Mouse (Mus musculus): Measurements from ENCODE around the gene Gm9821. TPM values are rescaled to one million over a fixed set of nuclear protein-coding genes. Genes with fewer than 3 reads are reported as not detected.
A peak's percentile ranks its signal among the peaks of the same experiment; 100 is the strongest.

Gm9821 gene
- polyA plus RNA-seq, 1 experiment from 2014 or later, result 2.8 TPM

DNA sequence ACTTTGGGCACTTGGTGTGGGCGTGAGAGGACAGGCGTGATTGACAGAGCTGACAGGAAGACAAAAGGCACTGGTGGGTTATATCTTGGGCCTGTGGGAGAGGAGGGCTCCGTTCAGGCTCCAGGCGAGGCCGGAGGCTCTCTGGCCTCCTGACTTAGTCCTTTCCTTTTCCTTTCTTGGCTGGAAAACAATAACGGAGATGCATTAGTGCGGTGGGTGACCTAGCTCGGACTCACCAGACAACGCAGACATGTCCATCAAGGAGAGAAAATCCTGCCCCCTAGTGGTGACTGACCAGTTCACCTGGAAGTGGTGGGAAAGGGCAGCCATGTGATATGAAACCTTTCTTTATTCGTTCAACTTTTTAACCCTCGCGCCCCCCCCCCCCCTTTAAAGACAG lies 15.6 kb upstream of the Gm9821 start:
- Histone ChIP-seq H3K36me3 (ENCODE audit: control insufficient read depth, insufficient read depth, low read length) (peaks cover 8% of the 10 kb centered on the region; the same call in 1 of the 2 replicates), H3K4me1 (ENCODE audit: control insufficient read depth, insufficient read depth, low read length) (peaks cover 33% of the 10 kb centered on the region), H3K4me3 (ENCODE audit: low read depth, low read length) (peak overlapping the region; percentile 67), H3K4me2 (peak overlapping the region; percentile 83), H3K27ac (ENCODE audit: low read depth, low read length) (peak overlapping the region; percentile 96; the same call in 1 of the 2 replicates), H3K9ac (ENCODE audit: low read depth, low read length) (peak overlapping the region; percentile 90; the same call in 1 of the 2 replicates), H3K27me3 (ENCODE audit: control insufficient read depth, insufficient read depth, low read length) (peaks cover 4% of the 10 kb centered on the region), H3K9me3 (replicated peaks; ENCODE audit: control insufficient read depth, low read length) (no peaks in the 10 kb centered on the region)
- 8% methylated on average over 12 of the region's 12 CpGs for WGBS (ENCODE audit: insufficient replicate concordance)
- ATAC-seq (replicated peaks; ENCODE audit: insufficient number of reproducible peaks, low FRiP score, low TSS enrichment), result no peak

DNA sequence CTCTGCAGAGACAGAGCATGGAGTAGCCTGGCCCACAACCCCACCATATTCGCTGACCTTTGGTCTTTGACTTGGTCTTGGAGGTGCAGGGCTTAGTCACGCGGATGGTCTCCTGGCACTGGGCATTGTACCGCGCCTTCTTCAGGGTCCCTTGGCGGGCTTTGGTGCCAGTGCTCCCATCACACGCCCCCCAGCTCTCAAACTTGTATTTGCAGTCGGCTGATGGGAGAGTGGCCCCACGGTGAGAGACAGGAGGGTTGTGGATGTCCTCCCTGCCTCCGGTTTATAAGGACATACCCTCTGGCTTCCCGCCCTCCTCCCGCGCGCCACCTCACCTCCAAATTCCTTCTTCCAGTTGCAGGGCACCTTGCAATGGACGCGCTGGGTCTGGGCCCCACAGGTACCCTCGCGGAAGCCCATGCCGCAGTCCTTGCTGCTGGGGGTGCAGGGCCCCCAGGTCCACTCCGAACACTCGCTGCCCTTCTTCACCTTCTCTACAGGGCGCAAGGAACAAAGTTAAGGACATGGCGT lies 14.7 kb upstream of the Gm9821 start:
- Histone ChIP-seq H3K9ac (ENCODE audit: low read depth, low read length) (peak overlapping the region; percentile 90), H3K27ac (ENCODE audit: low read depth, low read length) (peak overlapping the region; percentile 96), H3K4me3 (ENCODE audit: low read depth, low read length) (peak overlapping the region; percentile 67), H3K36me3 (ENCODE audit: control insufficient read depth, insufficient read depth, low read length) (peaks cover 16% of the 10 kb centered on the region; the same call in 1 of the 2 replicates), H3K4me2 (peak overlapping the region; percentile 83), H3K4me1 (ENCODE audit: control insufficient read depth, insufficient read depth, low read length) (peaks cover 34% of the 10 kb centered on the region), H3K27me3 (ENCODE audit: control insufficient read depth, insufficient read depth, low read length) (peaks cover 4% of the 10 kb centered on the region), H3K9me3 (replicated peaks; ENCODE audit: control insufficient read depth, low read length) (no peaks in the 10 kb centered on the region)
- WGBS (ENCODE audit: insufficient replicate concordance), result under 1% methylated on average over 23 of the region's 23 CpGs
- ATAC-seq (replicated peaks; ENCODE audit: insufficient number of reproducible peaks, low FRiP score, low TSS enrichment), result no peak

DNA sequence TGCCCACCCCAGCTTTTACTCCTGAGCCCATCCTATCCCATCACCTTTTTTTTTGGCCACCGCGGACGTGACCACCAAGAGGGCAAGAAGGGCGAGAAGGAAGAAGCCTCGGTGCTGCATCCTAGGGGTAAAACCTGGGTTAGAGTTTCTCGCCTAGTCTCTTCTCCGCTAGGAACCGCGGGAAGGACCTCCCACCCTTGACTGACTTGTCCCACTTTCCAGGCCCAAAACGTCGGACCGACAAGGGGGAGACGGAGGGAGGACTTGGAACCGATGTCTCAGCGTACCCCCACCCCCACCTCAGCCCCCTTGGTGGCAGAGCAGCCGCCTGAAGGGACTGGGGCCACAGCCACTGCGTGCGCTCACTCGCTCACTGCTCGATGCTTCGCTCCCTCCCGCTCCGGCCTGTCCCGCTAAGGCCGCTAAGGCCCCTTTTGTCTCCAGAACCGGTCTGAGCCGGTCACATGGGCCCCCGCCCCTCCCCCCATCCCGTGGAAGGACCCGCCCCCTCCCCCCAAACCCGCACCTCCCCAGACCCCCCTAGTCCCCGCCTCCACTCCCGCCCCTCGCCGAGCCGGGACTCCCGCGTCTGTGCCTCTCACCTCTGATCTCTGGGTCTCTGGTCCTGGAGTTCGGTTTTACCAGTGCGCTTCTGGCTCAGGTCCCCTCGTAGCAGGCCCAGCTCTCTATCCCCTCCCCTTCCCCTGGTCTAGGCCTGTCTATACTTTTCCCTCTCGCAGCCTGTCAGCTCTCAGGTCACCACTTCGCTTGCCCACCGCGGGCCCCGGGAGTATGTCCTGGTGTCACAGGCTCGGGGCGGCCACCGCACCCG lies 14.0 kb upstream of the Gm9821 start:
- Histone ChIP-seq H3K9me3 (replicated peaks; ENCODE audit: control insufficient read depth, low read length) (no peaks in the 10 kb centered on the region), H3K4me1 (ENCODE audit: control insufficient read depth, insufficient read depth, low read length) (peaks cover 34% of the 10 kb centered on the region), H3K36me3 (ENCODE audit: control insufficient read depth, insufficient read depth, low read length) (peaks cover 18% of the 10 kb centered on the region; the same call in 1 of the 2 replicates), H3K27ac (ENCODE audit: low read depth, low read length) (peak overlapping the region; percentile 96), H3K4me3 (ENCODE audit: low read depth, low read length) (peak overlapping the region; percentile 67), H3K27me3 (ENCODE audit: control insufficient read depth, insufficient read depth, low read length) (peaks cover 4% of the 10 kb centered on the region; the same call in 1 of the 2 replicates), H3K9ac (ENCODE audit: low read depth, low read length) (peak overlapping the region; percentile 90), H3K4me2 (peak overlapping the region; percentile 83)
- WGBS (ENCODE audit: insufficient replicate concordance), result 1% methylated on average over 43 of the region's 50 CpGs
- peak; percentile 54 for ATAC-seq (replicated peaks; ENCODE audit: insufficient number of reproducible peaks, low FRiP score, low TSS enrichment)

DNA sequence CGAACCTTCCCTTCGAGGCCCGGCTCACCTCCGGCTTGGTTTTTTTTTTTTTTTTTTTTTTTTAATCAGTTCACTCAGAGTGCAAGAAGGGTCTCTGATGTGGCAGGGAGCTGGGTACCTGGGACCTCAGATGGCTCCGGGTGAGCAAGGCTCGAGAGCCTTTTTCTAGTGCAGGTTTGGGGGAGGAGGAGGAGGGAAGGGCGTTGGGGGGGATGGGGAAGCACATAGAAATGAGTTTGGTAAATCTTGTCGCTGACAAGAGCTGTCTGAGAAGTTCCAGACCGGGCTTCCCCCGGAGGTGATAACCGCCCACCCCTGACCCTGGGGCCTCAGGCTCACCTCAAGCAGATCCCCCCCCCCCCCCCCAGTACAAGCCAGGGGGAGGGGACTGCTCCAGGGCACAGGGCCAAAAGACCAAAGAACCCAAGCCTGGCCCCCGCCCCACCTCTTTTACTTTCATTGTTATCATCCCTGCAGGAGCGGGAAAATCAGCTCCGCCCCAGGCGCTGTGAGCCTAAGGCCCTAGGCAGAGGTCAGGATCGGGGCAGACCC lies 13.3 kb upstream of the Gm9821 start, which contains the start of gene Mdk:
Mdk (minus strand) TSS at position 138 of the 552 bp plus-strand sequence.
- WGBS (ENCODE audit: insufficient replicate concordance), result under 1% methylated on average over 16 of the region's 16 CpGs
- H3K9me3 ChIP-seq (replicated peaks; ENCODE audit: control insufficient read depth, low read length), result no peaks in the 10 kb centered on the region
- ATAC-seq (replicated peaks; ENCODE audit: insufficient number of reproducible peaks, low FRiP score, low TSS enrichment), result peak; percentile 43
- H3K27ac ChIP-seq (ENCODE audit: low read depth, low read length), result peak within 1 kb of the TSS; percentile 96
- peaks cover 24% of the 10 kb centered on the region for H3K36me3 ChIP-seq (ENCODE audit: control insufficient read depth, insufficient read depth, low read length)
- peaks cover 4% of the 10 kb centered on the region; the same call in 1 of the 2 replicates for H3K27me3 ChIP-seq (ENCODE audit: control insufficient read depth, insufficient read depth, low read length)
- H3K4me2 ChIP-seq, result peak within 1 kb of the TSS; percentile 83
- peaks cover 34% of the 10 kb centered on the region for H3K4me1 ChIP-seq (ENCODE audit: control insufficient read depth, insufficient read depth, low read length)
- H3K9ac ChIP-seq (ENCODE audit: low read depth, low read length), result peak within 1 kb of the TSS; percentile 90
- H3K4me3 ChIP-seq (ENCODE audit: low read depth, low read length), result peak within 1 kb of the TSS; percentile 67

DNA sequence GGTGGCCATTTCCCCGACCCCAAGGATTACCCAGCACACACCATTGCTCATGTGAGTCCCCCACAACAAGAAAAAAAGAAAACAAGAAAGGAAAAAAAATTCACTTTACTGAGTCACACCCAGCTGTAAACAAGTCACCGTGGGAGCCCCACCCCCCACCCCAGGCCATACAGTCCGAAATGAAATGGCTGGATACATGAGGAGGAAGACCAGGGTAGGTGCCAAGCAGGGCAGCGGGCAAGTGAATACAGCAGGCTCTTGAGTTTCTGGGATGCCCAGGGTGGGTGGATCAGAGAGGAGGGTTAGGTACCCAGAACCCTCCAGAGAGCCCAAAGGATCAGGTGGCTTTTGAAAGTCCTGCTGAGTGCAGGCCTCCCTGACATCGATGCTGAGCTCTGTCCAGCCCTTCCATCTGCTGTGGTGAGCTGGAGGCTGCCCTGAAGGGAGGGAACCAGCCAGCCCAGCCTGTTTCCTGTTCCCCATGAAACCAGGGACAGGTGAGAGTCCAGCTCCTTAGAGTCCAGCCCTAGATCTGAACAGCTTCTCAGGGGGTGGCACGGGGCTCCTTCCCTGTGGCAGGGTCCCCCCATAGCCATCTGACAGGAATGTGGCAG lies 12.7 kb upstream of the Gm9821 start:
- H3K36me3 ChIP-seq (ENCODE audit: control insufficient read depth, insufficient read depth, low read length), result peaks cover 30% of the 10 kb centered on the region
- H3K4me1 ChIP-seq (ENCODE audit: control insufficient read depth, insufficient read depth, low read length), result peaks cover 34% of the 10 kb centered on the region
- peak overlapping the region; percentile 67 for H3K4me3 ChIP-seq (ENCODE audit: low read depth, low read length)
- no peaks in the 10 kb centered on the region for H3K9me3 ChIP-seq (replicated peaks; ENCODE audit: control insufficient read depth, low read length)
- H3K4me2 ChIP-seq, result peak overlapping the region; percentile 83
- 11% methylated on average over 6 of the region's 6 CpGs for WGBS (ENCODE audit: insufficient replicate concordance)
- peak overlapping the region; percentile 96 for H3K27ac ChIP-seq (ENCODE audit: low read depth, low read length)
- H3K9ac ChIP-seq (ENCODE audit: low read depth, low read length), result peak overlapping the region; percentile 90
- ATAC-seq (replicated peaks; ENCODE audit: insufficient number of reproducible peaks, low FRiP score, low TSS enrichment), result peak; percentile 3; the same call in 1 of the 2 replicates
- peaks cover 4% of the 10 kb centered on the region; the same call in 1 of the 2 replicates for H3K27me3 ChIP-seq (ENCODE audit: control insufficient read depth, insufficient read depth, low read length)

DNA sequence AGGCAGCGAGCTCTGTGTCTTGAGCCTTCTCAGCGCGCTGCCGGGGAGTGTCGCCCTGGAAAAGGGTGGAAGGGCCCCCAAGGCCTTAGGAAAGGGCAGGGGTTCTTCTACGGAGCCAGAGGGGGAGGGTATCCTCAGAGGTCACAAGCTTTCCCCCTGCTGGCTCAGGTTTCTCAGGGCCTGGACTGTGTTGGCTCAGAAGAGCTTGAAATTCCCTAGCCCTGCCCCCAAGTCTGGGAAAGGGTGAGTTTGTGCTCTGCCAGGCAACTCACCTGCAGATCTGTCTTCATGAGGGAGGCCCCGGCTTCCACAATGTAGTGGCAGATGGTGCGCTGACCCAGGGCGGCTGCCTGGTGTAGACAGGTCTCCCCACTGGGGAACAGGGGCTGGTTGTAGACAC lies 12.0 kb upstream of the Gm9821 start:
- Histone ChIP-seq H3K9me3 (replicated peaks; ENCODE audit: control insufficient read depth, low read length) (no peaks in the 10 kb centered on the region), H3K4me1 (ENCODE audit: control insufficient read depth, insufficient read depth, low read length) (peaks cover 34% of the 10 kb centered on the region), H3K36me3 (ENCODE audit: control insufficient read depth, insufficient read depth, low read length) (peaks cover 35% of the 10 kb centered on the region), H3K4me3 (ENCODE audit: low read depth, low read length) (0 out of 2 replicates have a peak overlapping the region, but pooled peaks have one; percentile 6), H3K9ac (ENCODE audit: low read depth, low read length) (peak overlapping the region; percentile 12; the same call in 1 of the 2 replicates), H3K27me3 (ENCODE audit: control insufficient read depth, insufficient read depth, low read length) (peaks cover 1% of the 10 kb centered on the region; the same call in 1 of the 2 replicates), H3K4me2 (peak overlapping the region; percentile 83), H3K27ac (ENCODE audit: low read depth, low read length) (peak overlapping the region; percentile 96)
- no peak for ATAC-seq (replicated peaks; ENCODE audit: insufficient number of reproducible peaks, low FRiP score, low TSS enrichment)
- 27% methylated on average over 9 of the region's 9 CpGs for WGBS (ENCODE audit: insufficient replicate concordance)

DNA sequence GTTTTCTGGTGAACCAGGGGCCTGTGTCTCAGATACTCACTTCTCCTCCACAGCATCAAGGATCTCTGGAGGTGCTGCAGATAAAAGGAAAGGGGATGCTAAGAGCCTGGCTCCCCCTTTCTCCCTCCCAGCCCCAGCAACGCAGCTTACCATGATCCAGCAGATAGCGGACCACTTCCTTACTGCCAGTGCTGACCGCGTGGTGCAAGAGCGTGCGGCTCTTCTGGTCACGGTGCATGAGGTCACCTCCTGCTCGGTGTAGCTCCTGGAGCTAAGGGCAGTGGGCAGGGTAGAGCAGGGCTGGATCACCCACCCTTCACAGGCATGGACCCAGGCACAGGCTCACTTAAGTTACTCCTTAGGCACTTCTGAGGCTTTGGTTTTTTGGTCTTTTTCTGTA lies 11.5 kb upstream of the Gm9821 start:
- ATAC-seq (replicated peaks; ENCODE audit: insufficient number of reproducible peaks, low FRiP score, low TSS enrichment), result no peak
- H3K4me2 ChIP-seq, result no peak overlapping the region
- peaks cover 34% of the 10 kb centered on the region for H3K4me1 ChIP-seq (ENCODE audit: control insufficient read depth, insufficient read depth, low read length)
- H3K27me3 ChIP-seq (ENCODE audit: control insufficient read depth, insufficient read depth, low read length), result no peaks in the 10 kb centered on the region
- H3K36me3 ChIP-seq (ENCODE audit: control insufficient read depth, insufficient read depth, low read length), result peaks cover 37% of the 10 kb centered on the region
- WGBS (ENCODE audit: insufficient replicate concordance), result 11% methylated on average over 8 of the region's 8 CpGs
- peak overlapping the region; percentile 10; the same call in 1 of the 2 replicates for H3K9ac ChIP-seq (ENCODE audit: low read depth, low read length)
- no peak overlapping the region for H3K4me3 ChIP-seq (ENCODE audit: low read depth, low read length)
- no peaks in the 10 kb centered on the region for H3K9me3 ChIP-seq (replicated peaks; ENCODE audit: control insufficient read depth, low read length)
- peak overlapping the region; percentile 96 for H3K27ac ChIP-seq (ENCODE audit: low read depth, low read length)

Data from heart, embryonic 11.5 days (tissue).